Mouse (Mus musculus): ENCODE data around the gene Acsl6.

DNA sequence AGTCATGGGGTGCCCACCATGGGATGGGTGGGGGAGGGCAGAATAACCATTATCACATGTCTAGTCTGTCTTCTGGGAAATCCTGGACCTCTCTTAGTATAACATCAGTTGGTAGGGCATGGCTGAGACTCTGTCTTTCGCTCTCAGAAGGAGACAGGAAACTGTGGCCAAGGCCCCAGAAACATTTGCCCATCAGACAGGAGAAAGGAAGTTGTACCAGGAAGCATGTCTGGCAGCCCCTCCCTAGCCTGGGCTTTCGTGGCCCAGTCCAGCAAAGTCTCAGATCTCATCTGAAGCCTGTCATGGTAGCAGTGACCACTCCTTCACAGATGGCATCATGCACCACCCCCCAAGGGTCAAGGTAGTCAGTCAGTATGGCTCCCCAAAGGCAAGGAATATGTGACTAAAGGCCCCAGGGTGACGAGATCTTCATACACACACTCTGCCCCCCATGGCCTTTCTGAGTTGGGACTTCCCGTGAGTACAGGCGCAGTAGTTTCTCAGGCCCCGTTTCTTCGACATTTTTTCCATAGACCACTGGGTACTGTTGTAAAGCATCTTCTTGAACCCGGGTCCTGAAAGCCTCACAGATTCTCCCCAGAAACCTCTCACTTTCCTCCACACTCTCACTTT lies 15.7 kb upstream of the Acsl6 start:
- TF ChIP-seq CTCF (IDR thresholded peaks at IDR 0.05; ENCODE audit: low read depth): no peak
- TF ChIP-seq EP300 (IDR thresholded peaks at IDR 0.05; ENCODE audit: low read depth): no peak

Data from liver, embryonic 14.5 days (tissue).